Mouse (Mus musculus): Measurements from ENCODE around the gene Qrfpr.

Gene Qrfpr

DNA sequence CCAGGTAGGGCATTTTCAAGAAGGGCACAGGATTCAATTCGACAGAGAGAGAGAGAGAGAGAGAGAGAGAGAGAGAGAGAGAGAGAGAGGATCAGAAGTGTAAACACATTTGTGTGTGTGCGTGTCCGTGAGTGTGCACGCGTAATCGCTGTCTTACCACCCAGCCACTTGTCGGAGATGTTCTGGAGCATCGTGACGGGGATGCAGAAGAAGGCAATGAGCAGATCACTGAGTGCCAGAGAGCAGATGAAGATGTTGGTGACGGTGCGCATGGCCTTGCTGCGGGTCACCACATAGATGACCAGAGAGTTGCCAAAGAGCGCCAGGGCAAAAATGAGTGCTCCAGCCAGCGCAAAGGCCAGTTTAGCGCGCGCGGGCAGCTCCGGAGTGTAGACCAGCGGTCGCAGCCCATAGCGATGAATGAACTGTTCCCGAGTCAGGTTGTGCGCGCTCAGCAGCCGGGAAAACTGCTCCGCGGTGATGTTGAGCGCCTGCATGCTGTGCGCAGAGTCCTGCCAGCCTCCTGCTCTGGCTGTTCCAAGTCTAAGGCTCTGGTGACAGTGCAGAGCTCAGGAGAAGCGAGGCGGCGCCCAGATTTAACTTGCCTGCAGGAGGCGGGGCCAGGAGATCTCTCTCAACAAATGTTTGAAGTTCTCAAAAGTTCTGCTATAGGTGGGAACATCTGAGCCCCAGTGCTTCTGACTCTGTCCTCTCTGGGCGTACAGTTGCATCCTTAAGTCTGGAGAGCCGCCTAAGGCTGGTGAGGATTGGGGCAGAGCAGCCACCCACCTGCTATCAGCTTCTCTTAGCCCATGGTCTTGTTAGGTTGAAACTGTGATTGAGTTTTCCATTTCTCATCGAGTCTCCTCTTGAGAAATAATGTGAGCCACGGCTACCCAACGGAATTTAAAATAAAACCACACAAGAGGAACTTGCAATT, at the start of gene Qrfpr:
Gene Qrfpr, minus strand, starts transcription at position 571 of the 940 bp plus-strand sequence.
- peak; percentile 24 to 38 for DNase-seq

- DNase-seq = peak; percentile 6 to 13
Measured at GRCm38 (mm10) chr3:36263873-36264272, 41.8 kb upstream of the Qrfpr start.

DNA sequence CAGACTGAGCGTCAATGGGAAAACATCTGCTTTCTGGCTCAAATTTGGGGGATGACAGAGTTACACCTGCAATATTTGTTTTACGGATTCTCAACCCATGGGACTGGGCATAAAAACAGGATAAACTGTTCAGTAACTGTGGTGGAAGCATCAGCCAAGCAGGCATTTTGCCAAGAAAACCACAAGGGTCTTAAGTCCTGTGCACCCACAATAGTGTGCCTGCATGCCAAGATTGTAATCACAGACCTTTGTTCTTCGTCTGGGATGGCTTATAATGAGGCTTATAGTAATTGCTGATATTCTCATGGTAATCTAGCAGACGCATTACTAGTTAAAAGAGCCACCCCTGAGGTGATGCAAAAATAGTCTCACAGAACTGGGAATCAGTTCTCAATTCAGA, 41.2 kb upstream of the Qrfpr start:
- DNase-seq = peak; percentile 37 to 38

- DNase-seq = no peak
Measured at GRCm38 (mm10) chr3:36250585-36250984, 28.5 kb upstream of the Qrfpr start.

DNA sequence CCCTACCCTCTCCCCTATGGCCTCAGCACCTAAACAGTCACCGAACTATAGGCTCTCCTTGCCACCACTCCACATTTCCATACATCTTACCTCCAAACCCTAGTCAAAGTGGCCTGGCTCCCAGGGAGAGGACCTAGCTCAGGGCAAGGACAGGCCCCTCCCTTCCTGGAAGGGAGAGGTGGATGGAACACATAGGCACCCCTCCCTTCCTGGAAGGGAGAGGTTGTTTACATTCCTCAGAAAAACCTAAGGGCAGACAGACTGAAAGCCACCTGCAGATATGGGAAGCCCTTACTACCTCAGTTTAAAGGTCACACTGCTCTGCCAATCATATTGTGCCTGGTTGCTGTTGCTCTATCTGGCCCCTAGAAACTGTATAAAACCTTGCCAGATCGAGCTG, 26.3 kb upstream of the Qrfpr start:
- DNase-seq = no peak

- DNase-seq = no peak
Measured at GRCm38 (mm10) chr3:36229941-36230340, 7.8 kb upstream of the Qrfpr start.

GRCm38 (mm10) chr3:36227246-36227645, 5.1 kb upstream of the Qrfpr start:
- DNase-seq = no peak

- no peak for DNase-seq
Measured at GRCm38 (mm10) chr3:36223361-36223760, 1.2 kb upstream of the Qrfpr start.

DNA sequence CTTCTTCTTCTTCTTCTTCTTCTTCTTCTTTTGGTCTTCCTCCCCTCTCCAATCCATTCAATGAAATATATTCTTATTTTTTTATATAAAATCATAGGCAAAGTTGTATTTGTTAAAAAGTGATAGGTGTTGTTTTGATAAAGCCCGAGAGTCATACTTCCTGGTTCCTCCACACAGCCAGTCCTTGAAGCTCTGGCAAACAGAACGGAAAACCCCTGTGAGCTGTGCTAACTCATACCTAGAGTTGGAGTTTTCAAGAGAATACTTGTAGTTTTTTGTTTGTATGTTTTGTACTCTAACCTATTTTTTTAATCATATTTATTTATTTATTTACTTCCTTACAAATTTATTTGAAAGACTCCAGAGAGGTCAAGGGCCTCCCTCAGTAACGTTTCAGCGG, 9.4 kb downstream of the Qrfpr start:
- no peak for DNase-seq

DNA sequence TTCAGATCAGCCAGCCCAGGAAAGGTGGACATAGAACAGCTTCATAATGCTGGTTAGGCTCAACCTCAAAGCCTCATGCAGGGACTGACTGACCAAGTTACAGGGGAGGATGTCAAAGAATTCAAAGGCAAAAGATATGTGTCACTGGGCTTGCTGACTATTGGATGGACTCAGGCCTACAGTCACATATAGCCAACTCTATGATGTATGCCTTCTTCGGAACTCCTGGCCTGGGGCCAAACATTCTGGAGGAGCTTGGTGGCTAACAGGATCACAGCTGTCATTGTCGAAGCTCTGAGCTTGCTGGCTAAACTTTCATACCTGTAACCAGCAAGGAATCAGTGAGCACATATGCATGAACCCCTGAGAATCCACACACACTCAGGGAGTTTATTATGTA, 11.2 kb downstream of the Qrfpr start:
- peak; percentile 32 to 34 for DNase-seq

GRCm38 (mm10) chr3:36209776-36210555, 12.1 kb downstream of the Qrfpr start:
- peak; percentile 60 to 68 for DNase-seq

DNA sequence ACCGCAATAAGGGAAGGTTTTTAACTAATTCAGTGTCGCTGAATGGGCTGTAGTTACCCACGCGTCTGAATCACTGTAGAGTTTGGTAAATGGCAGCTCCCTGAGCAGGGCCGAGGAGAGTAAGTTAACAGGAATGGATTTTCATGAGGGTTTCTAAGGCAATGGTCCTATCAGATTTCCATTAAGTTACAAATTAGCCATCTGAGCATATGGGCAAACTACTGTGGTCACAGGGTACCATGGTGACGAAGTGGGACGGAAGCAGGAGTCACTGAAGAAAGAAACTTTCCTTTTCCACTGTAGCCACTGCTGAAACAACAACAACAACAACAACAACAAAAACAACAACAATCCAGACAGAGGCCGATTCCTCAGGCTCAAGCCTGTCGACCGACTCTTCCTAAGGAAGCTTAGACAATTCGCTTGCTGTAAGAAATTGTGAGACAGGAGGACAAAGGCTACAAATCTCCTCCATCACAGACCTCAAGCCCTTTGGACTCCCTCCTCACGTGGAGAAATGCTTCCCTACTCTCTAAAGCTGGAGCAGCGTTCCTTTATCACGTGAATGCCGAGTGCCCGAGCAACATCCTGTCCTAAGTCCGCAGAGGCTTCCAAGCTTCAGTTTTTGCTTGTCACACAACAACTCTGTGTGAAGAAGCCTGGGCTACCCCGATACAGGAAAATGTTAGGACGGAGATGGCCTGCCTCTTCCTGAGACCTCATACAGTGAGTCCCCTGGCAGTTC, 14.4 kb downstream of the Qrfpr start:
- DNase-seq = no peak

GRCm38 (mm10) chr3:36202932-36203331, 19.2 kb downstream of the Qrfpr start:
- DNase-seq = no peak

DNA sequence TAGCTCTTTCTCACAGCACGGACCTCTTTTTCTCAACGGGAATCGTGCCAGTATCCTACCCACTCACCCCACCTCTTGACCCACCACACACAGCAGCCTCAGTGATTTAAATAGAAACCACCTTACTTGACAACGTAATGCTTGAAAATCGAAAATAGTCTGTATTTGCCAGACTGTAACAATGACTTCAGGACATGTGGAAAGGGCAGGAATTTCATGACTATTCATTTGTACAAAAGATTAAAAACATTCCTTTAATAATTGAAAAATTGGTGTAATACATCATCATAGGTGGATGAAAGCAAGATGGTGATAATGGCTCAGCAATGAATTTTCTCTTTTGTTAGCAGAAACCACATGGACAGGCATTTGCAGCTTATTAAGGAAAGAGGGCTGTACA, 21.0 kb downstream of the Qrfpr start:
- no peak for DNase-seq

DNA sequence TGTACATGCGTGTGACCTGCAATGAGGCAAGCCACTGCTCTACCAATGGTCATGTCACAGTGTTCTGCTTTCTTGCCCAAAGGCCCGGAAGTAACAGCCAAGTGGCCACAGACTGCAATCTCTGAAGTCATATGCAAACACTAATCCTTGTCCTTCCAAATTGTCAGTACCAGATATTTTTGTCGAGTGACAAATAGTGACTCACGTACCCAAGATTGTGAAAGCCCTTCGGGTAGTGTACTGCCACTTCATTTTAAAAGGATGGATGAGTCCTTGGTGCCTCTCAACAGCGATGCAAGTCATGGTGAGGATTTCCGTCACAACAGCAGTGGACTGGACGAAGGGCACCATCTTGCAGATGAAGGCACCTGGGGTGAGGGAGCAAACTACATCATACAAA, 32.9 kb downstream of the Qrfpr start:
- no peak for DNase-seq

- DNase-seq = no peak
Measured at GRCm38 (mm10) chr3:36186510-36186909, 35.6 kb downstream of the Qrfpr start.

- peak; percentile 73 to 82 for DNase-seq
Measured at GRCm38 (mm10) chr3:36181519-36181918, 40.6 kb downstream of the Qrfpr start.

- no peak for DNase-seq
Measured at GRCm38 (mm10) chr3:36173761-36174160, 48.4 kb downstream of the Qrfpr start.

DNA sequence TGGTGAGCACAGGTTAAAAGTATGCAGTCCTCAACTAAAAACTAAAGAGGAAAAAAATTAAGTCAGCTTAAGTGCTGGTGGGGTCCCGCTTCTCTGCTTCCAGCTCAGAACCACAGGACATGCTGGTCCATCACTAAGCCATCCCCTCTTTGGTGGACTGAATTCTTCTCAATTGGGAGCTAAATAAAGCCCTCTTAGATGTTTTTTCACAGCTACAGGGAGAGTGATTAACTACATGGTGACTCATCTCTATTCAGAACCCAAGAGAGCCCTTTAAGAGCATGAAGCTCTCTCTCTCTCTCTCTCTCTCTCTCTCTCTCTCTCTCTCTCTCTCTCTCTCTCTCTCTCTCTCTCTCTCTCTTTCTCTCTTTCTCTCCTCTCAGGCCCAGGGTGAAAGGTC, 50.8 kb downstream of the Qrfpr start:
- DNase-seq = no peak

GRCm38 (mm10) chr3:36170670-36171210, 51.4 kb downstream of the Qrfpr start:
- DNase-seq = peak in 1 of 2 experiments; percentile 10

DNA sequence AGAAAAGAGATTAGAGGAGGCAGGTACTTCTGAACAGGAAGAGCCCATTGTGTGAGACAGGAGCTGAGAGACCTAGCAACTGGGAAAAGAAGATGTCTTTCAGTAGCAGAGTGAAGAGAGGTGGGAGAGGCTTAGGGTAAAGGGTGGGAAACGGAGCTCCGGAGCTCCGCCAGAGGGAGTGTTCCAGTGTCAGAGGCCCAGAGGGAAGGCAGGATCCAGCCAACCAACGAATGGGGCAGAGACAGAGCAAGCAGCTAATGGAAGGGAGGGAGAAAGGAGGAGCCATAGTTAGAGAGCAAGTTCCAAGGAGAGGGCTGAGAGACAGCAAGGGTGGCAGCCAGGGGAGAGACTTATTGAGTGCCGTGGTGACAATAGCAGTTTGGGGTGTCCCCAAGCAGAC, 66.8 kb downstream of the Qrfpr start:
- DNase-seq = peak; percentile 5 to 10

- DNase-seq = peak; percentile 93 to 94
Measured at GRCm38 (mm10) chr3:36150934-36151686, 71.0 kb downstream of the Qrfpr start, which contains the start of gene D3Ertd254e. TSS of gene D3Ertd254e (plus strand) at chr3:36151017.

Measured in cerebellum, postnatal 10 days (tissue).